Comparison of ENCODE assay signal across 21 mouse cellular contexts in the genomic region with DNA sequence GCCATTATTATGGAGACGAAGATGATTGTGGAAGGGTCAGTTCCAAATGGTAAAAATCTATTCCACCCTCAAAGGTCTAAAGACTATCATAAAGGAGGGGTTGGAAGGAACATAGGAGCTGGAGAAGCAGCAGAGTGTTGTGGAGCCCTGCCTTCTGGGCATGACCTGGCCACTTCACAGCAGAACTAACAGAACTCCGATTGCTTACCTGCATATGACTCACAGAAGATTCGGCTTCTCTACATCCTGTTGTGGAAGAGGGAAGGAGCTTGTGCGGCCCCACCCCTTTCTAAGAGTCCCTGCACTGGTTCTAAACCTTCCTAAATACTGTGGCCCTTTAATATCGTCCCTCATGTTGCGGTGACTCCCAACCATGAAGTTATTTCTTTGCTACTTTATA.
DNase-seq lines count a peak whose midpoint lies in the region; ATAC-seq and TF ChIP-seq lines count a peak whose summit lies in the region.
"Had no signal": no experiment of that assay in that cellular context is flagged by ENCODE, and none has a peak within 500 bp of the region (broad histone marks: within the 10 kb centered on the region; RNA-seq: fewer than 3 reads in every experiment).

No protein-coding gene starts in this region.

- no peak for TF ChIP-seq CTCF in lung, postnatal 0 days (IDR thresholded peaks at IDR 0.05)
- TF ChIP-seq CTCF in lung, adult 2 months (IDR thresholded peaks at IDR 0.05; ENCODE audit: insufficient read depth, low read length): no peak
- no peak for TF ChIP-seq CTCF in stomach, postnatal 0 days (IDR thresholded peaks at IDR 0.05; ENCODE audit: low read depth)

- no peak overlapping the region for H3K27ac ChIP-seq in lung, postnatal 0 days (ENCODE audit: low read length)
- no peak overlapping the region for H3K27ac ChIP-seq in stomach, postnatal 0 days (replicated peaks)

- H3K9me3 ChIP-seq in lung, postnatal 0 days (ENCODE audit: low read length): no peaks in the 10 kb centered on the region
- no peaks in the 10 kb centered on the region for H3K9me3 ChIP-seq in stomach, postnatal 0 days (ENCODE audit: control insufficient read depth, low read length)

- no peak overlapping the region for H3K9ac ChIP-seq in lung, postnatal 0 days (replicated peaks; ENCODE audit: low read depth)
- no peak overlapping the region for H3K9ac ChIP-seq in stomach, postnatal 0 days (ENCODE audit: low read length)

- H3K4me1 ChIP-seq in lung, postnatal 0 days (ENCODE audit: insufficient read depth, low read depth, low read length): no peaks in the 10 kb centered on the region
- no peaks in the 10 kb centered on the region for H3K4me1 ChIP-seq in lung, adult 2 months (ENCODE audit: control insufficient read depth, insufficient read depth, low read length)
- no peaks in the 10 kb centered on the region for H3K4me1 ChIP-seq in stomach, postnatal 0 days (replicated peaks; ENCODE audit: control insufficient read depth, insufficient read depth)

- no peak for TF ChIP-seq EP300 in lung, postnatal 0 days (IDR thresholded peaks at IDR 0.05)
- TF ChIP-seq EP300 in stomach, postnatal 0 days (optimal IDR thresholded peaks at IDR 0.05): no peak

- no peak overlapping the region for H3K4me3 ChIP-seq in lung, postnatal 0 days (ENCODE audit: low read depth, low read length)
- no peak overlapping the region for H3K4me3 ChIP-seq in lung, adult 2 months (replicated peaks; ENCODE audit: extremely low read depth, low read depth, low read length)
- H3K4me3 ChIP-seq in stomach, postnatal 0 days (ENCODE audit: low read depth, low read length): no peak overlapping the region

- TF ChIP-seq POLR2A in lung, adult 2 months (IDR thresholded peaks at IDR 0.05; ENCODE audit: borderline replicate concordance, extremely low read depth, low read depth, low read length): no peak

- H3K36me3 ChIP-seq in lung, postnatal 0 days (ENCODE audit: insufficient read depth, low read length): no peaks in the 10 kb centered on the region
- H3K36me3 ChIP-seq in stomach, postnatal 0 days (ENCODE audit: control insufficient read depth, insufficient read depth, low read length): no peaks in the 10 kb centered on the region
- H3K36me3 ChIP-seq: G1E had no signal

- no peak overlapping the region for H3K4me2 ChIP-seq in lung, postnatal 0 days (replicated peaks; ENCODE audit: low read depth, low read length)
- no peak overlapping the region for H3K4me2 ChIP-seq in stomach, postnatal 0 days (replicated peaks; ENCODE audit: low read depth)

- peak; percentile 59 for DNase-seq in heart, adult 11 months
- no peak for DNase-seq in heart, adult 9 months (ENCODE audit: low spot score in 2 of 2)
- DNase-seq in lung, postnatal 0 days (ENCODE audit: low spot score): peak; percentile 33
- no peak for DNase-seq in lung, adult 2 months
- DNase-seq in stomach, postnatal 0 days (ENCODE audit: low spot score): no peak
- no peak for DNase-seq in spleen, postnatal 4 days (ENCODE audit: low spot score in 2 of 2)
- DNase-seq: adrenal gland, adult 2 months; adrenal gland, adult 8-10 months; adrenal gland, postnatal 10 days; adrenal gland, postnatal 14 days; adrenal gland, postnatal 25 days; adrenal gland, postnatal 36 days; B cell, adult 2 months; cerebellum, adult 11 months; cerebellum, adult 11-12 months; cerebellum, adult 18-20 months had no signal

- WGBS in lung, postnatal 0 days: 81% methylated on average over 6 of the region's 6 CpGs
- 79% methylated on average over 6 of the region's 6 CpGs for WGBS in lung, adult 2 months
- WGBS in stomach, postnatal 0 days: 79% methylated on average over 6 of the region's 6 CpGs

- H3K27me3 ChIP-seq in lung, postnatal 0 days (replicated peaks; ENCODE audit: insufficient read depth, low read length): no peaks in the 10 kb centered on the region
- no peaks in the 10 kb centered on the region for H3K27me3 ChIP-seq in stomach, postnatal 0 days (ENCODE audit: control insufficient read depth, insufficient read depth, low read length)
- H3K27me3 ChIP-seq: CH12.LX had no signal

- ATAC-seq in lung, postnatal 0 days: no peak
- ATAC-seq in stomach, postnatal 0 days (ENCODE audit: low FRiP score, low TSS enrichment): peak; percentile 51; the same call in 1 of the 2 replicates
- ATAC-seq: activated CD4-positive, CD25-positive, alpha-beta regulatory T cell, adult 4 months; CD4-positive, CD25-positive, alpha-beta regulatory T cell, adult 4 months; Patski had no signal

Comparison
In these comparisons a context has a peak if more than half of its experiments do, and no peak if none do; other contexts are left out.
1. DNase-seq: peak in heart, adult 11 months (single experiment) and lung, postnatal 0 days (single experiment); none in heart, adult 9 months (0 of 2), lung, adult 2 months (single experiment), stomach, postnatal 0 days (single experiment) and spleen, postnatal 4 days (0 of 2).